Mouse (Mus musculus) bone marrow, adult 2 months (tissue): ENCODE data around the gene Cfap36.

ENCODE experiments used
- CTCF ChIP-seq: fragments of 200-500 bp; IDR thresholded peaks from 2 replicates; pipeline ENCODE4 v1.5.1; 2011; ENCODE audit warnings: low read length, control low read depth; ENCODE audit not compliant: control insufficient read depth, insufficient read depth
- POLR2A ChIP-seq: fragments of 200-500 bp; IDR thresholded peaks from 2 replicates; pipeline ENCODE4 v1.6.1; 2011; ENCODE audit warnings: low read depth, mild to moderate bottlenecking, control low read depth, low read length, borderline replicate concordance; ENCODE audit not compliant: control insufficient read depth

GRCm38 (mm10) chr11:29248386-29248785 is 1.2 kb upstream of the Cfap36 start:
- TF ChIP-seq CTCF (no peak), POLR2A (no peak)
